Mouse (Mus musculus): ENCODE measurements around the gene Gpr153.

Gpr153 gene

DNA sequence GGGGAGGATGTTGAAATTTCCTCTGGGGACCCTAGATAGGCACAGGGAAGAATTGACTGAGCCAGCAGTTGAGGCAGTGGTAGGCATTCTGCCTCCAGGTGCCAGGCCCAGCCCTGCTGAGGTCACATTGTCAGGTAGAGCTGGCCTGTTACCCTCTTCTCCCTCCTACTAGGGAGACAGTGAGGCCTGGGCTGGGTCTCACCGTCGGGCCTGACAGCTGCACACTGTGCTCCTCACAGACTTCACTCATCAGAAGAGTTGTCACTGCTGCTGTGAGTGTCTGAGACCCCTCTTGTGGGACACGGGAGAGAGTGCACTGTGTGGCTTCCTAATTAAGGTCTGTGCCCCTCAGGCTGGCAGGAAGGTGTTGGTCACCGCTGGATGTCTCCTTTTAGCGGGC lies 8.2 kb upstream of the Gpr153 start:
- no peak for DNase-seq

DNA sequence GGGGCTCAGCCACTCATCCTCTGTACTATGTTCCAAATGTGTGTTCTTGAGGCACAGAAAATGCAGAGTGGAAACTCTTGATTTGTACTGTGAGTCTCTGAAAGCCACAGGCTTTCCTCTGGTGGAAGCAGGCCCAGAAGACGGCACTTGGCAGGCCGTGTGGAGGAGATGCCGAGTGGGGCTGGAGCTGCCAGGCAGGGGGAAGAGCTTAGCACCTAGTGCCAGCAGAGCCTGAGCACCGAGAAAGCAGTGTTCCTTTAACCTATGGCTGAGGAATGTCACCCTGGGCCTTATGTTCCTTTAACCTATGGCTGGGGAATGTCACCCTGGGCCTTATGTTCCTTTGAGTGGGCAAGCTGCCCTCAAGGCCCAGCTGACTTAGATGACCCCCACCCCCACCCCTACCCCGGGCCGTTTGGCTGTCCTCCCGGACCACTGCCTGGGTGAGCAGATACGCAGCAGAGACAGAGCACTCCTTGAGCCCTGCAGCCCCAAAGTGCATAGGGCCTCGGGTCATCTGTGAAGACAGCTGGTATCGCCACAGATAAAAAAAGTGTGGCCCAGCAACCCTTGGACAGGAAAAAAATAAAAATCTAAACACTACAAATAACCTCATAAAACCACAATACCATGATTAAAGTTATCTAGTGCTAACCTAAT lies 7.7 kb upstream of the Gpr153 start:
- DNase-seq: no peak

GRCm38 (mm10) chr4:152267748-152268369 lies 6.2 kb upstream of the Gpr153 start:
- no peak for DNase-seq

DNA sequence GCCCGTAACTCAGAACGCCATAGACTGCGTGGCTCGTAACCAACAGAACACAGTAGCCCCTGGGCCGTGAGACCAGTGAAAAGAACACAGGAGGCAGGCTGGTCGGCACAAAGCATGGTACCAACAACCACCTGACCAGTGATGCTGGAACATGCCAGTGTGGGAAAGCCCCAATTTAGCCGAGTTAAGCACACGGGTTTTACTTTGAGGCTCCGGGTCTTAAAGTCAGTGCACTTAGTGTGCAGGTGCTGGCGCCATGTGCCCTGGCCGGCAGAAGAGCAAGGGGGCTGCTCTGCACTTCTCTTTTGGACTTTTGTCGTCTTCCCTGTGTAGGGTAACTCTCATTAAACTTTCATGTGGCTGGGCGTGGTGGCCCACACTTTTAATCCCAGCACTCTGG lies 4.1 kb upstream of the Gpr153 start:
- no peak for DNase-seq

GRCm38 (mm10) chr4:152270599-152270998 lies 3.4 kb upstream of the Gpr153 start:
- no peak for DNase-seq

DNA sequence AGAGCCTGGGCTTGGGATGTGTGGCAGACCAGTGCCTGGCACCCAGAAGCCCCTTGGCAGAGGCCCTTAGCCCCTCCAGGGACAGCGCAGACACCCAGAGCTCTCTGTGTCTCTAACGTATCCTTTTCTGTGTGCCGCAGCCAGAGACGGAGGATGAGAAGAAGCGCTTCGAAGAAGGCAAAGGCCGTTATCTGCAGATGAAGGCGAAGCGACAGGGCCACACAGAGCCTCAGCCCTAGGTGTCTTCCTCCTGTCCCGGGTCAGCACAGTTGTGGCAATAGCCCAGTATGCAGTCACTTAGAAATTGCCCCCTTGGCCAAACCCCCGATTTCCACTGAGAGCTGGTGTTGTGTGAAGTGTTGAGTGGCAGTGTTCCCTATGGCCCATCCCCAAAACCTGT lies 2.7 kb upstream of the Gpr153 start:
- no peak for DNase-seq

DNA sequence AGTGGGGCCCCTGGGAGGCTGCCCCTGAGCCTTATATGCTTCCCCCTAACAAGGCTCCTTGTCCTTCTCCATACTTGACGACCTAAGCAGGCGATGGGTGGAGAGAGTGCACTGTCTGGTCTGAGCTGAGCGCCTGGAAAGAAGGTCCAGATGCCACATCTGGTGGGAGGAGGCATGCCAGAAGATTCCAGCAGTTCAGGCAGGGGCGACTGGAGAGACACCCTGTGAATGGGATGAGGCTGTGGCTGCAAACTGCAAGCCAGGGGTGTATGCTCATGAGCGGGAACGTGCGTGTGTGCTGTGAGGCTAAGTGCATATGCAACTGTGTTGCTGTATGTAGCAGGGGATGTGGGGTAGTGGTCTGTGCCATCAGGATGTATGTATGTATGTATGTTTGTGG lies 2.0 kb upstream of the Gpr153 start:
- DNase-seq: no peak

DNA sequence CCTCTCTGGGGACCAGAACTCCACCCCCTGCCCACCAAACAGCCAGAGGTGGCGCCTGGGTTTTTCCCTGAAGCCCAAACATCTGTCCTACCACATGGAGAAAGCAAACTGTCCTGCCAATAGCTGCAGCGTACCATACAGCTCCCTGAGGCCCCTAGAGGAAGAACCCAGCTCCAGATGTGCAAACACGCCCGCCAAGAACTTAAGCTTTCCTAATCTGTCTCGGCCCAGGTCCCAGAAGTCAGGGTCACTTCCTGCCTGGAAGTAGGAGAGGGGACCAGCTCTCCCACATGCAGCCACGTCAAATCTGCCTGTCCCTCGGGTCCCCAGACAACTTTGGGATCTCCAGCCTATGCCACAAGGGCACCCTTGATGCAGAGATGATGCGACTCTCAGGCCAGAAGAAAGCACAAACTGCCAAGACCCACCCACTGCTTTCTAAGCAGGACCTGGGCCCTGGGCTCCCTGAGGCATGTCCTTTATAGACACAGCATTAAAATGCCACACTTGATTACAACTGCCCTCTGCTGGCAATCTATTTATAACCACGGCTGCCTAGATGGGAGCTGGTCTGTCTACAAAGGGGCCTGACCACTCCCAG lies 1.5 kb upstream of the Gpr153 start:
- DNase-seq: peak; percentile 42

GRCm38 (mm10) chr4:152273191-152273590 lies 841 bp upstream of the Gpr153 start:
- no peak for DNase-seq

- no peak for DNase-seq
Measured at GRCm38 (mm10) chr4:152274681-152275131, 674 bp downstream of the Gpr153 start.

GRCm38 (mm10) chr4:152276389-152277347 lies 2.6 kb downstream of the Gpr153 start:
- no peak for DNase-seq

- no peak for DNase-seq
Measured at GRCm38 (mm10) chr4:152277916-152278315, 3.9 kb downstream of the Gpr153 start.

GRCm38 (mm10) chr4:152278986-152279385 lies 5.0 kb downstream of the Gpr153 start:
- DNase-seq: no peak

- no peak for DNase-seq
Measured at GRCm38 (mm10) chr4:152281601-152282000, 7.6 kb downstream of the Gpr153 start.

- DNase-seq: no peak
Measured at GRCm38 (mm10) chr4:152282721-152283120, 8.7 kb downstream of the Gpr153 start.

GRCm38 (mm10) chr4:152283186-152283950 lies 9.3 kb downstream of the Gpr153 start:
- DNase-seq: peak; percentile 72

DNA sequence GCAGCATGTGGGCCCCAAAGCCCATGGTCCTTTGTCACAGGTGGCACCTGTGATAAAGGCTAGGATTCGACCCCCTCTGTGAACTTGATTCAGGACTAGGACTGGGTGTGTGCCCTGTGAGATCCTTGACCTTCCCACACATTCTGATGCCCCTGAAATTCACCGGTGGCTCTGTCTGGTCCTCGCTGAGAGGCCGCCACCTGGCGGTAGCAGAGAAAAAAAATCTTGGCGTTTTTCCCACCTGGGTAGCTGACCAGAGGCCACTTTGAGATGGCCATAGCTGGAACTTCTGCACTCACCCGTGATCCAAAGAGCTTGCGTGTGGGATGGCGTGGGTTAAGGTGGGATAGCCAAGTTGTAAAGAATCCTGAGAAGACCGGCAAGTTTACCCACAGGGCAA lies 11.5 kb downstream of the Gpr153 start:
- peak; percentile 61 for DNase-seq

DNA sequence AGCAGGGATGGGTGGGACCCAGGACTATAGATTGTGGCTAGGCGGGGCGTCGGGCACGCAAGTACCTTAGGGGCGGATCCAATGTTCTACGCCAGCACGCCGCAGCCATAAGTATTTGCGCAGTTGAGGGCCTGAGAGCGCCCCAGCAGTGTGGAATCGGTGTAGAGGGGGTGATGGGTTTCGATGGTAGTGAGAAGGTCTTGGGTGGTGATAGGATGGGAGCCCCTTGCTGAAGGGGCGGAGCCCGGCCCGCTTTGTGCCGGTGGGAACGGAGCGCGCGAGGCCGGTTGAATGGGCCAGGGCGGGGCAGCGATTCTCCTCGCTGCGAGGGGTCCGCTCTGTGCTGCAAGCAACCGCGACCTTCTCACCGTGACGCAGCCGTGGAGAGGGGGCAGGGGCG lies 12.2 kb downstream of the Gpr153 start:
- DNase-seq: no peak

DNA sequence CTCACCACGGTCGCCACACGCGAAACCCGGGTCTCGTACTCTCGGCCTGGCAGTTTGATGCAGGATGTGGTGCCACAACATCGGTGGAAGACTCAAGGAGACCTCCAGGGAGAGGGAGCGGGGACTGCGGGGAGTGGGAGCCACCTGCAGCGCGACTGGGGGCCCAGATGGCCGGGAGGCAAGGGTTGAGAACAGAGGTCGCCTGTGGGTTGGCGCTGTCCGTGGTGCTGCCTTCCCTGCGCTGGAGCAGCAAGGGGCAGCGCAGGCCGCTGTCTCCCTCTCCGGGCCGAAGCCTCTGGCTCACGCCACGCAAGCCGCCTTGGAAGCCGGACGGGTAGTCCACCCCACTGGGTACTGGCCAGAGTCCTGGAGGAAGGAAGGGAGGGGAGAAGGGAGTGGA lies 12.9 kb downstream of the Gpr153 start:
- peak; percentile 54 for DNase-seq

GRCm38 (mm10) chr4:152287317-152288120 lies 13.5 kb downstream of the Gpr153 start:
- no peak for DNase-seq

- no peak for DNase-seq
Measured at GRCm38 (mm10) chr4:152288398-152288945, 14.4 kb downstream of the Gpr153 start.

Data from kidney, adult 11 months (tissue).